ENCODE assay signal across 8 mouse cellular contexts in the genomic region with DNA sequence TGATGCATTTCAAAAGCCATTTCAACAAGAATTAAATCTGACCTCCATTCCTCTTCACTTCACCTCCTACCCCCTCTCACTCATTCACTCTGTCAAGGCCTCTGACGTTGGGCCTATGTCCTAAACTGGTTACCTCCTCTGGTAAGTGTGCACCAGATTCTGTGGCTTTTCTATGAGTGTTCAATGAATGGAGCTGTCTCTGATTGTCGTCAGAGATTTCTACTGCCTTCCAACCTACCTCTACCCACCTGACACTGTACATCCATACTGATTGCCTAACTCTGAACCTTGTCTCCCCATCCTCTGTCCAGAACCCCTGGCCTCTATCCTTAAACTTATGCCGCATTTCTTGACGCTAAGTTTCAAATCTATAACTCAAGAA. TPM values are rescaled to one million over a fixed set of nuclear protein-coding genes. Genes with fewer than 3 reads are reported as not detected.
A peak's percentile ranks its signal among the peaks of the same experiment; 100 is the strongest.
DNase-seq lines count a peak whose midpoint lies in the region; ATAC-seq lines count a peak whose summit lies in the region.

No protein-coding gene starts in this region.

- no peaks in the 10 kb centered on the region for H3K9me3 ChIP-seq in neural tube, embryonic 11.5 days (ENCODE audit: control insufficient read depth, low read length)
- H3K9me3 ChIP-seq in forebrain, embryonic 10.5 days: no peaks in the 10 kb centered on the region
- H3K9me3 ChIP-seq in limb, embryonic 15.5 days: no peaks in the 10 kb centered on the region
- H3K9me3 ChIP-seq in stomach, embryonic 15.5 days: no peaks in the 10 kb centered on the region

- 24% methylated on average over 4 of the region's 4 CpGs for WGBS in neural tube, embryonic 11.5 days
- WGBS in forebrain, embryonic 10.5 days: 23% methylated on average over 4 of the region's 4 CpGs
- WGBS in limb, embryonic 15.5 days: 18% methylated on average over 4 of the region's 4 CpGs
- WGBS in stomach, embryonic 15.5 days: 13% methylated on average over 4 of the region's 4 CpGs

- H3K27ac ChIP-seq in neural tube, embryonic 11.5 days (ENCODE audit: low read depth, low read length): peak overlapping the region; percentile 83
- H3K27ac ChIP-seq in forebrain, embryonic 10.5 days: peak overlapping the region; percentile 86
- H3K27ac ChIP-seq in limb, embryonic 15.5 days: peak overlapping the region; percentile 98
- H3K27ac ChIP-seq in stomach, embryonic 15.5 days: peak overlapping the region; percentile 98

- H3K4me3 ChIP-seq in neural tube, embryonic 11.5 days (ENCODE audit: low read depth, low read length): peak overlapping the region; percentile 65
- peak overlapping the region; percentile 62 for H3K4me3 ChIP-seq in forebrain, embryonic 10.5 days
- H3K4me3 ChIP-seq in limb, embryonic 15.5 days: peak overlapping the region; percentile 84
- H3K4me3 ChIP-seq in stomach, embryonic 15.5 days (replicated peaks): peak overlapping the region; percentile 85

- H3K36me3 ChIP-seq in neural tube, embryonic 11.5 days (ENCODE audit: control insufficient read depth, insufficient read depth, low read length): peaks cover 1% of the 10 kb centered on the region; the same call in 1 of the 2 replicates
- peaks cover 32% of the 10 kb centered on the region for H3K36me3 ChIP-seq in forebrain, embryonic 10.5 days (replicated peaks)
- H3K36me3 ChIP-seq in limb, embryonic 15.5 days: peaks cover 32% of the 10 kb centered on the region
- 0 out of 2 replicates have a peak, but pooled peaks cover 5% of the 10 kb centered on the region for H3K36me3 ChIP-seq in stomach, embryonic 15.5 days

- H3K4me1 ChIP-seq in neural tube, embryonic 11.5 days (ENCODE audit: control insufficient read depth, insufficient read depth, low read length): peaks cover 5% of the 10 kb centered on the region
- H3K4me1 ChIP-seq in forebrain, embryonic 10.5 days: peaks cover 24% of the 10 kb centered on the region
- peaks cover 16% of the 10 kb centered on the region for H3K4me1 ChIP-seq in limb, embryonic 15.5 days
- H3K4me1 ChIP-seq in stomach, embryonic 15.5 days: peaks cover 11% of the 10 kb centered on the region; the same call in 1 of the 2 replicates

- ATAC-seq in neural tube, embryonic 11.5 days (ENCODE audit: insufficient read depth, low FRiP score, low TSS enrichment): no peak
- ATAC-seq in limb, embryonic 15.5 days (ENCODE audit: insufficient number of reproducible peaks, low FRiP score, low TSS enrichment, low read depth): no peak
- ATAC-seq in stomach, embryonic 15.5 days (ENCODE audit: insufficient read depth, low FRiP score, low read depth): no peak

- peak overlapping the region; percentile 52 for H3K9ac ChIP-seq in neural tube, embryonic 11.5 days (ENCODE audit: low read length)
- 0 out of 2 replicates have a peak overlapping the region, but pooled peaks have one; percentile 61 for H3K9ac ChIP-seq in limb, embryonic 15.5 days
- no peak overlapping the region; the same call in 1 of the 2 replicates for H3K9ac ChIP-seq in stomach, embryonic 15.5 days

- DNase-seq in neural tube, embryonic 11.5 days (ENCODE audit: low spot score): no peak
- DNase-seq in neural tube, embryonic 10.5 days (ENCODE audit: extremely low spot score, low spot score): no peak
- DNase-seq in forebrain, embryonic 10.5 days (ENCODE audit: extremely low spot score, low spot score): no peak
- DNase-seq in Muller cell, postnatal 12 days (ENCODE audit: inconsistent ontology term): no peak
- no peak for DNase-seq in gastrocnemius, postnatal 4 days (ENCODE audit: low spot score in 2 of 2)
- DNase-seq in lung, postnatal 14 days: no peak

- H3K27me3 ChIP-seq in neural tube, embryonic 11.5 days (ENCODE audit: control insufficient read depth, insufficient read depth, low read length): no peaks in the 10 kb centered on the region
- H3K27me3 ChIP-seq in forebrain, embryonic 10.5 days (ENCODE audit: poor library complexity, severe bottlenecking): no peaks in the 10 kb centered on the region
- no peaks in the 10 kb centered on the region for H3K27me3 ChIP-seq in limb, embryonic 15.5 days
- no peaks in the 10 kb centered on the region for H3K27me3 ChIP-seq in stomach, embryonic 15.5 days (replicated peaks)

- peak overlapping the region; percentile 55 for H3K4me2 ChIP-seq in neural tube, embryonic 11.5 days (ENCODE audit: low read depth)
- peak overlapping the region; percentile 46 for H3K4me2 ChIP-seq in limb, embryonic 15.5 days
- peak overlapping the region; percentile 62 for H3K4me2 ChIP-seq in stomach, embryonic 15.5 days

RNA-seq across cellular contexts. Expression of a gene that starts 0.8 kb away (rescaled TPM):
- 67.0 and 72.6 TPM in 2 replicates for polyA plus RNA-seq in neural tube, embryonic 11.5 days (2014; fragmentation: Nextera tagmentation; extraction: Ambion mirVana)
- 55.2 and 56.3 TPM in 2 replicates for polyA plus RNA-seq in forebrain, embryonic 10.5 days (2016; fragmentation: Nextera tagmentation; extraction: Ambion mirVana)
- 70.5 and 73.3 TPM in 2 replicates for polyA plus RNA-seq in limb, embryonic 15.5 days (2015; fragmentation: Nextera tagmentation; extraction: Ambion mirVana)
- 63.5 and 65.3 TPM in 2 replicates for polyA plus RNA-seq in stomach, embryonic 15.5 days (2015; fragmentation: Nextera tagmentation; extraction: Ambion mirVana)
- 10 to 100 TPM; 29.4 to 33.6 TPM for total RNA-seq in gastrocnemius, postnatal 4 days (2021)

RNA-seq across cellular contexts. Expression of a gene that starts 3.0 kb away (rescaled TPM):
- not detected in 2 replicates for polyA plus RNA-seq in neural tube, embryonic 11.5 days (2014; fragmentation: Nextera tagmentation; extraction: Ambion mirVana)
- polyA plus RNA-seq in forebrain, embryonic 10.5 days (2016; fragmentation: Nextera tagmentation; extraction: Ambion mirVana): not detected in 2 replicates
- polyA plus RNA-seq in limb, embryonic 15.5 days (2015; fragmentation: Nextera tagmentation; extraction: Ambion mirVana): 0.90 and 1.2 TPM in 2 replicates
- polyA plus RNA-seq in stomach, embryonic 15.5 days (2015; fragmentation: Nextera tagmentation; extraction: Ambion mirVana): 0.59 TPM in 1 of 2 replicates, not detected in the other
- total RNA-seq in gastrocnemius, postnatal 4 days (2021): not detected

RNA-seq across cellular contexts. Expression of a gene that starts 3.0 kb away (rescaled TPM):
- 0.60 and 1.3 TPM in 2 replicates for polyA plus RNA-seq in neural tube, embryonic 11.5 days (2014; fragmentation: Nextera tagmentation; extraction: Ambion mirVana)
- polyA plus RNA-seq in forebrain, embryonic 10.5 days (2016; fragmentation: Nextera tagmentation; extraction: Ambion mirVana): 1.1 and 1.7 TPM in 2 replicates
- polyA plus RNA-seq in limb, embryonic 15.5 days (2015; fragmentation: Nextera tagmentation; extraction: Ambion mirVana): 127 and 146 TPM in 2 replicates
- 12.3 and 21.2 TPM in 2 replicates for polyA plus RNA-seq in stomach, embryonic 15.5 days (2015; fragmentation: Nextera tagmentation; extraction: Ambion mirVana)
- not detected for total RNA-seq in gastrocnemius, postnatal 4 days (2021)

RNA-seq across cellular contexts. Expression of a gene that starts 11.3 kb away (rescaled TPM):
- 51.0 and 54.6 TPM in 2 replicates for polyA plus RNA-seq in neural tube, embryonic 11.5 days (2014; fragmentation: Nextera tagmentation; extraction: Ambion mirVana)
- polyA plus RNA-seq in forebrain, embryonic 10.5 days (2016; fragmentation: Nextera tagmentation; extraction: Ambion mirVana): 73.7 and 74.0 TPM in 2 replicates
- 74.5 and 78.3 TPM in 2 replicates for polyA plus RNA-seq in limb, embryonic 15.5 days (2015; fragmentation: Nextera tagmentation; extraction: Ambion mirVana)
- polyA plus RNA-seq in stomach, embryonic 15.5 days (2015; fragmentation: Nextera tagmentation; extraction: Ambion mirVana): 68.9 and 73.7 TPM in 2 replicates
- 10 to 100 TPM; 81.4 to 85.3 TPM for total RNA-seq in gastrocnemius, postnatal 4 days (2021)

RNA-seq across cellular contexts. Expression of a gene that starts 17.6 kb away (rescaled TPM):
- polyA plus RNA-seq in neural tube, embryonic 11.5 days (2014; fragmentation: Nextera tagmentation; extraction: Ambion mirVana): 3.8 and 4.4 TPM in 2 replicates
- 4.1 and 4.3 TPM in 2 replicates for polyA plus RNA-seq in forebrain, embryonic 10.5 days (2016; fragmentation: Nextera tagmentation; extraction: Ambion mirVana)
- polyA plus RNA-seq in limb, embryonic 15.5 days (2015; fragmentation: Nextera tagmentation; extraction: Ambion mirVana): 3.4 and 3.7 TPM in 2 replicates
- 3.1 and 3.9 TPM in 2 replicates for polyA plus RNA-seq in stomach, embryonic 15.5 days (2015; fragmentation: Nextera tagmentation; extraction: Ambion mirVana)
- 10 to 100 TPM; 12.3 to 12.6 TPM for total RNA-seq in gastrocnemius, postnatal 4 days (2021)
